Mouse (Mus musculus) heart, postnatal 4 days (tissue): ENCODE data around the gene Sipa1l1. TPM values are rescaled to one million over a fixed set of nuclear protein-coding genes. Genes with fewer than 3 reads are reported as not detected.
A peak's percentile ranks its signal among the peaks of the same experiment; 100 is the strongest.

Source experiments
- DNase-seq: peaks from one replicate; pipeline ENCODE4 v3.0.0; 2021
- total RNA-seq, 2 experiments: library from RNA; stranded (reverse); gene quantifications; 2 replicates each; pipeline ENCODE4 v1.2.3; 2021

Sipa1l1 gene
- total RNA-seq, 2 experiments from 2014 or later: 28.4 to 29.0 TPM

- no peak for DNase-seq
These were observed 78.5 kb downstream of the Sipa1l1 start for GRCm38 (mm10) chr12:82247371-82248258.

GRCm38 (mm10) chr12:82248501-82248900, 79.4 kb downstream of the Sipa1l1 start:
- no peak for DNase-seq

- DNase-seq: no peak
These were observed 82.2 kb downstream of the Sipa1l1 start for GRCm38 (mm10) chr12:82251328-82251727.

- DNase-seq: no peak
These were observed 85.0 kb downstream of the Sipa1l1 start for GRCm38 (mm10) chr12:82254076-82254475.

- DNase-seq: no peak
These were observed 86.9 kb downstream of the Sipa1l1 start for GRCm38 (mm10) chr12:82256012-82256411.

- DNase-seq: no peak
These were observed 87.9 kb downstream of the Sipa1l1 start for GRCm38 (mm10) chr12:82256921-82257500.

- DNase-seq: no peak
These were observed 89.1 kb downstream of the Sipa1l1 start for GRCm38 (mm10) chr12:82257994-82258785.

GRCm38 (mm10) chr12:82263443-82263842, 94.3 kb downstream of the Sipa1l1 start:
- no peak for DNase-seq

- DNase-seq: no peak
These were observed 95.1 kb downstream of the Sipa1l1 start for GRCm38 (mm10) chr12:82264083-82264851.

- DNase-seq: peak; percentile 27
These were observed 96.5 kb downstream of the Sipa1l1 start for GRCm38 (mm10) chr12:82265335-82266274.

- no peak for DNase-seq
These were observed 102.3 kb downstream of the Sipa1l1 start for GRCm38 (mm10) chr12:82271447-82271846.

GRCm38 (mm10) chr12:82273503-82273902, 104.4 kb downstream of the Sipa1l1 start:
- no peak for DNase-seq

GRCm38 (mm10) chr12:82274576-82274975, 105.5 kb downstream of the Sipa1l1 start:
- no peak for DNase-seq

- peak; percentile 55 for DNase-seq
These were observed 106.6 kb downstream of the Sipa1l1 start for GRCm38 (mm10) chr12:82275767-82276166.

- DNase-seq: no peak
These were observed 107.5 kb downstream of the Sipa1l1 start for GRCm38 (mm10) chr12:82276591-82276990.

- DNase-seq: no peak
These were observed 115.5 kb downstream of the Sipa1l1 start for GRCm38 (mm10) chr12:82284617-82285016.

- no peak for DNase-seq
These were observed 115.9 kb downstream of the Sipa1l1 start for GRCm38 (mm10) chr12:82285018-82285417.

GRCm38 (mm10) chr12:82286068-82286467, 116.9 kb downstream of the Sipa1l1 start:
- no peak for DNase-seq

- DNase-seq: no peak
These were observed 117.7 kb downstream of the Sipa1l1 start for GRCm38 (mm10) chr12:82286804-82287203.

GRCm38 (mm10) chr12:82293545-82294247, 124.6 kb downstream of the Sipa1l1 start:
- no peak for DNase-seq
